Mouse (Mus musculus): ENCODE measurements around the gene Grsf1. TPM values are rescaled to one million over a fixed set of nuclear protein-coding genes. Genes with fewer than 3 reads are reported as not detected.

Grsf1 gene
- polyA plus RNA-seq, 1 experiment, result 30.2 TPM

DNA sequence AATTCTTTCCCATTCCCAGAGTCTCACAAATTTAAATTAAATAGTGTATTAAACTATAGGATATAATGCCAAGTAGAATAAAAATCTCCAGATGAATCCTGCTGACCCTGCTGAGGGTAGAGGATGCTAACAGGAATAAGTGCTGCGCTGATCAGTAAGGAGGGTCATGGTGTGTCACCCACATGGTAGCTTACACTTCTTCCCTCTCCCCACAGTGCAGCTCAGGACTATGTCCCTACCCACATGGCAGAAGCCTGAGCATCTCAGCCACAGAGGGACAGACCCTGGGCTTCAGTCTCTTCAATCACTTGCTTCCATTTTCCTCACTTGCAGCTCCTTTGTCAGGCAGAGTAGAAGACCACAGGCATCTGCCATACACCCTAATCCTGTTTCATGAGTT lies 18.1 kb downstream of the Grsf1 start:
- Histone ChIP-seq H3ac (ENCODE audit: control insufficient read depth, insufficient read length, low read depth) (no peak overlapping the region), H3K79me3 (ENCODE audit: low read depth) (no peaks in the 10 kb centered on the region), H3K4me3 (ENCODE audit: insufficient read depth, poor library complexity, severe bottlenecking) (no peak overlapping the region), H3K36me3 (ENCODE audit: control insufficient read depth, insufficient read depth) (peaks cover 57% of the 10 kb centered on the region), H3K27me3 (ENCODE audit: control insufficient read depth, insufficient read depth, insufficient read length) (no peaks in the 10 kb centered on the region), H3K79me2 (ENCODE audit: control insufficient read depth, insufficient read depth) (no peaks in the 10 kb centered on the region)
- no peak for TF ChIP-seq USF1 (IDR thresholded peaks at IDR 0.05; ENCODE audit: low read depth)
- no peak for TF ChIP-seq FOSL1 (IDR thresholded peaks at IDR 0.05; ENCODE audit: insufficient read depth, low read length, poor library complexity, severe bottlenecking)
- no peak for TF ChIP-seq CTCF (IDR thresholded peaks at IDR 0.05; ENCODE audit: control insufficient read depth, insufficient read depth, insufficient read length)

DNA sequence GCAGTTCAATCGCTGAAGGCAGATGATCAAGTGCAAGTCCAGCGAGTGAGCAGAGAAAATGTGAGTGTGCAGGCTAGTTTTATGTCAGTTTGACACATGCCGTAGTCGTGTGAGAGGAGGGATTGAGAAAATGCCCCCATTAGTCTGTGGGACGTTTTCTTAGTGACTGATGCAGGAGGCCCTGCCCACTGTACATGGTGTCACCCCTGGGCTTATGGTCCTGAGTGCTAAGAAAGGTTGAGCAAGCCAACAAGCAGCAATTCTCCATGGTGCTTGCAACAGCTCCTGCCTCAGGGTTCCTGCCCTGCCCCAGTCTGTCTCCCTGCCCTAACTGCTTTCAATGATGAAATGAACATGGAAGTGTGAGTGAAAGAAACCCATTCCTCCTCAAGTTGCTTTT lies 23.4 kb downstream of the Grsf1 start:
- H3K79me3 ChIP-seq (ENCODE audit: low read depth), result no peaks in the 10 kb centered on the region
- TF ChIP-seq USF1 (IDR thresholded peaks at IDR 0.05; ENCODE audit: low read depth) (no peak), MYOD1 (IDR thresholded peaks at IDR 0.05; ENCODE audit: control insufficient read depth, insufficient read length, low read depth) (no peak), CTCF (IDR thresholded peaks at IDR 0.05; ENCODE audit: control insufficient read depth, insufficient read depth, insufficient read length) (no peak), FOSL1 (IDR thresholded peaks at IDR 0.05; ENCODE audit: insufficient read depth, low read length, poor library complexity, severe bottlenecking) (no peak), CEBPB (IDR thresholded peaks at IDR 0.05; ENCODE audit: low read depth) (no peak), MAX (IDR thresholded peaks at IDR 0.05) (no peak), MYOG (IDR thresholded peaks at IDR 0.05; ENCODE audit: control insufficient read depth, extremely low read depth, insufficient read length) (no peak)
- H3K27me3 ChIP-seq (ENCODE audit: control insufficient read depth, insufficient read depth, insufficient read length), result no peaks in the 10 kb centered on the region
- no peaks in the 10 kb centered on the region for H3K79me2 ChIP-seq (ENCODE audit: control insufficient read depth, insufficient read depth)
- no peak overlapping the region for H3ac ChIP-seq (ENCODE audit: control insufficient read depth, insufficient read length, low read depth)
- peaks cover 17% of the 10 kb centered on the region for H3K36me3 ChIP-seq (ENCODE audit: control insufficient read depth, insufficient read depth)
- no peak overlapping the region for H3K4me3 ChIP-seq (ENCODE audit: insufficient read depth, poor library complexity, severe bottlenecking)

DNA sequence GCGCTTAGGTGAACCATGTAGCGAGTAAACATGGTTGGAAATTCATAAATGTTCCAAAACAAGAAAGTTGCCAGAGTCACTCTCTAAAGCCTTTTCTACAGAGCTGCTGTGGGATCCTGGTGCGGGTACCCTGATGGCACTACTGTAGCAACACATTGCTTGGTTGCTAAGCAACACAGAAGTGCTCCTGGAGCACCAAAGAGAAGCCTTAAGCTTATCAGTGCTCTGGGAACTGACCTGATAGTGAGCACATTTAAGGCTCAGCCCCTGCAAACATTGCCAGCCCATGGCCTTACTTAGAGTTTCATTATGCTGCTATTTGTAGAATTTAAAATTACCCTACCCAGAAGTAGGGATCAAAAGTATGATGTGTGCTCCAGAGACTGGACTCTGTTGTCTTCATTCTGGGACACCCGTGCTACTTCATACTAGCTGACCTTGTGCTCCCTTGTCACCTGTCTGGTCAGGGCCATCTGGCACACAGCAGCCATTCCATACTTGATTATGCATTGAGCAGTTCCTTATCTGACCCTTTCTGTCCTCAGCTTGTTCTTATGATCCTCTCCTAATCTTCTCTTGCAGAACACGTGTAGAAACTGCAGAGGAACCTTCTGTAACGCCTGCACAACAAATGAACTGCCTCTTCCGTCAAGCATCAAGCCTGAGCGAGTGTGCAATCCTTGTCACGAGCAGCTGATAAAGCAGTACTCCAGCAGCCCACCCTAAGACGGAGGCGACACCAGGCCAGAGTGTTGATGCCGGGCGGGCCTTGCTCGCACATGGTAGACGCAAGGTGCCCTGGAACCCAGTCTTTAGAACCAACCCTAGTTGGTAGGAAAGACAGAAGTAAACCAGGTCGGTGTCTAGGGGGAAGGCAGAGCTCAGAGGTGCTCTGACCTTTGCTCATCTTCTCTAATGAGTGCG lies 26.5 kb downstream of the Grsf1 start:
- no peak overlapping the region for H3K4me3 ChIP-seq (ENCODE audit: insufficient read depth, poor library complexity, severe bottlenecking)
- no peak for TF ChIP-seq MYOG (IDR thresholded peaks at IDR 0.05; ENCODE audit: control insufficient read depth, extremely low read depth, insufficient read length)
- no peak for TF ChIP-seq USF1 (IDR thresholded peaks at IDR 0.05; ENCODE audit: low read depth)
- no peak for TF ChIP-seq CTCF (IDR thresholded peaks at IDR 0.05; ENCODE audit: control insufficient read depth, insufficient read depth, insufficient read length)
- no peak for TF ChIP-seq MYOD1 (IDR thresholded peaks at IDR 0.05; ENCODE audit: control insufficient read depth, insufficient read length, low read depth)
- TF ChIP-seq MAX (IDR thresholded peaks at IDR 0.05), result no peak
- no peak for TF ChIP-seq FOSL1 (IDR thresholded peaks at IDR 0.05; ENCODE audit: insufficient read depth, low read length, poor library complexity, severe bottlenecking)
- no peak for TF ChIP-seq CEBPB (IDR thresholded peaks at IDR 0.05; ENCODE audit: low read depth)
- peaks cover 32% of the 10 kb centered on the region for H3K36me3 ChIP-seq (ENCODE audit: control insufficient read depth, insufficient read depth)
- H3ac ChIP-seq (ENCODE audit: control insufficient read depth, insufficient read length, low read depth), result no peak overlapping the region
- H3K79me3 ChIP-seq (ENCODE audit: low read depth), result no peaks in the 10 kb centered on the region
- no peaks in the 10 kb centered on the region for H3K79me2 ChIP-seq (ENCODE audit: control insufficient read depth, insufficient read depth)
- H3K27me3 ChIP-seq (ENCODE audit: control insufficient read depth, insufficient read depth, insufficient read length), result no peaks in the 10 kb centered on the region

DNA sequence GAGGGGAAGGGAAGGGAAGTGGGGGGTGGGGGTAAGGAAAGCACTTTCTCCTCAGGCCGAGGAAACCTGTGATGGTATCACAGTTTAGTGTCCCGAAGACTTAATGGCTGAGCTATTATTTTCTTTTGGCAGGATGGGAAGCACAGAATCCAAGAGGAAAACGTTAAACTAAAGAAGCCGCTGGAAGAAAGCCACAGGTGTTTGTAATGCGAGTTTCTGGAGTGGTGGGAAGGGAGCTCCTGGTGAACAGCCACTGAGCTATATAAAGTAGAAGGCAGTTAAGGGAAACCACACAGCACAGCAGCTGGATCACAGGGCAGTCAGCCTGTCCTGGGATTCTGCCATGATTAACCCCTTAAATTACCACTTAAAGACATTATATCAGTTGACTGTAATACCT lies 30.6 kb downstream of the Grsf1 start:
- H3K4me3 ChIP-seq (ENCODE audit: insufficient read depth, poor library complexity, severe bottlenecking), result no peak overlapping the region
- H3K79me3 ChIP-seq (ENCODE audit: low read depth), result no peaks in the 10 kb centered on the region
- H3K27me3 ChIP-seq (ENCODE audit: control insufficient read depth, insufficient read depth, insufficient read length), result no peaks in the 10 kb centered on the region
- H3ac ChIP-seq (ENCODE audit: control insufficient read depth, insufficient read length, low read depth), result no peak overlapping the region
- H3K79me2 ChIP-seq (ENCODE audit: control insufficient read depth, insufficient read depth), result no peaks in the 10 kb centered on the region
- TF ChIP-seq MAX (IDR thresholded peaks at IDR 0.05) (no peak), MYOD1 (IDR thresholded peaks at IDR 0.05; ENCODE audit: control insufficient read depth, insufficient read length, low read depth) (no peak), USF1 (IDR thresholded peaks at IDR 0.05; ENCODE audit: low read depth) (no peak), CEBPB (IDR thresholded peaks at IDR 0.05; ENCODE audit: low read depth) (no peak), MYOG (IDR thresholded peaks at IDR 0.05; ENCODE audit: control insufficient read depth, extremely low read depth, insufficient read length) (no peak), FOSL1 (IDR thresholded peaks at IDR 0.05; ENCODE audit: insufficient read depth, low read length, poor library complexity, severe bottlenecking) (no peak), CTCF (IDR thresholded peaks at IDR 0.05; ENCODE audit: control insufficient read depth, insufficient read depth, insufficient read length) (no peak)
- H3K36me3 ChIP-seq (ENCODE audit: control insufficient read depth, insufficient read depth), result peaks cover 27% of the 10 kb centered on the region

DNA sequence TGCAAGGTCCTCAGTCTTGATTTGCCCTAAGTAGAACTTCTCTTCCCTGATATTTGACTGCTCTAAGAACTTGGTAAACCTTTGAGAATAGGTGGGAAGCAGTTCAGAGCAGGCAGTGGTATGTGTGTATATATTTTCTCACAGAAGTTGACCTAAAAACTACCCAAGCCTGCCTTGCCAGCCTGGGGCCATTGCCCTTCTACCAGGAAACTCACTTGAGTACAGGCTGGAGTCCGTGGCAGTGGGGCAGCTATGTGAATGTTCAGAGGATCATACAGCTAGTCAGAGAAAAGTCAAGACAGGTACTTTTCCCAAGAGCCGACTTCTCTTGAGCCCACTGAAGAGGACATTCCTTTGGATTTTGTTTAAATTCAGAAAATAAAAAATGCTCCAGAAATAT lies 31.1 kb downstream of the Grsf1 start:
- peaks cover 27% of the 10 kb centered on the region for H3K36me3 ChIP-seq (ENCODE audit: control insufficient read depth, insufficient read depth)
- TF ChIP-seq CEBPB (IDR thresholded peaks at IDR 0.05; ENCODE audit: low read depth) (no peak), CTCF (IDR thresholded peaks at IDR 0.05; ENCODE audit: control insufficient read depth, insufficient read depth, insufficient read length) (no peak)
- H3K79me3 ChIP-seq (ENCODE audit: low read depth), result no peaks in the 10 kb centered on the region
- no peaks in the 10 kb centered on the region for H3K79me2 ChIP-seq (ENCODE audit: control insufficient read depth, insufficient read depth)
- H3K4me3 ChIP-seq (ENCODE audit: insufficient read depth, poor library complexity, severe bottlenecking), result no peak overlapping the region
- no peak overlapping the region for H3ac ChIP-seq (ENCODE audit: control insufficient read depth, insufficient read length, low read depth)
- no peaks in the 10 kb centered on the region for H3K27me3 ChIP-seq (ENCODE audit: control insufficient read depth, insufficient read depth, insufficient read length)

DNA sequence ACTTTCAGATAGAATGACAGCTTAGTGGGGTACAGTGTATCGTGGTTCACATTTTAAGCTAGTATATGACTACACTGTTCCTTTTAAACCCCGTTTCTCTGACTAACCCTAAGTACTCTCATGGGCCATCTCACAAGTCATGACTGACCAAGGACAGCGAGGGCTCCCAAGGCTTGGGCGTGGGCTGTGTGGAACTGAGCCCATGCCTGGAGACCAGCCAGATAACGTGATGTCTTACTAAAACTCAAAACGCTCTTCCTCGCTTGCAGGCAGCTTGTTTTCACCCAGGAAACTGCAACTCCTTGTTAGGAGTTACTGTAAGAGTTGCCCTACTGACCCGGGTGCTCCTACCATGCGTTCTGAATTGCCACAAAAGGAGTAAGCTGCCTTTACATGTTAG lies 32.5 kb downstream of the Grsf1 start:
- TF ChIP-seq CEBPB (IDR thresholded peaks at IDR 0.05; ENCODE audit: low read depth) (no peak), MYOD1 (IDR thresholded peaks at IDR 0.05; ENCODE audit: control insufficient read depth, insufficient read length, low read depth) (no peak), MYOG (IDR thresholded peaks at IDR 0.05; ENCODE audit: control insufficient read depth, extremely low read depth, insufficient read length) (no peak)
- H3K79me3 ChIP-seq (ENCODE audit: low read depth), result no peaks in the 10 kb centered on the region
- no peak overlapping the region for H3ac ChIP-seq (ENCODE audit: control insufficient read depth, insufficient read length, low read depth)
- no peaks in the 10 kb centered on the region for H3K27me3 ChIP-seq (ENCODE audit: control insufficient read depth, insufficient read depth, insufficient read length)
- H3K4me3 ChIP-seq (ENCODE audit: insufficient read depth, poor library complexity, severe bottlenecking), result no peak overlapping the region
- no peaks in the 10 kb centered on the region for H3K79me2 ChIP-seq (ENCODE audit: control insufficient read depth, insufficient read depth)
- peaks cover 36% of the 10 kb centered on the region for H3K36me3 ChIP-seq (ENCODE audit: control insufficient read depth, insufficient read depth)

Data from C2C12 (cell line).